Mouse (Mus musculus): ENCODE measurements around the gene Acot1. TPM values are rescaled to one million over a fixed set of nuclear protein-coding genes. Genes with fewer than 3 reads are reported as not detected.
A peak's percentile ranks its signal among the peaks of the same experiment; 100 is the strongest.
"Not testable (repeated sequence)": the region's sequence is repeated elsewhere in the genome, so short reads cannot be mapped to it uniquely, and the experiment has no call there.

The Acot1 gene
- polyA plus RNA-seq, 1 experiment, result 36.4 TPM

GRCm38 (mm10) chr12:84028328-84028727 lies 19.0 kb downstream of the Acot1 start:
- not testable (repeated sequence) for H3K4me1 ChIP-seq (ENCODE audit: control insufficient read depth, insufficient read depth, low read length)
- peak overlapping the region; percentile 77 for H3K27ac ChIP-seq (ENCODE audit: insufficient read depth, low read length)
- TF ChIP-seq EP300 (IDR thresholded peaks at IDR 0.05; ENCODE audit: insufficient read depth, low read depth, low read length), result peak; percentile 60; the same call in 1 of the 2 replicates

GRCm38 (mm10) chr12:84029043-84029442 lies 19.8 kb downstream of the Acot1 start:
- H3K27ac ChIP-seq (ENCODE audit: insufficient read depth, low read length), result peak overlapping the region; percentile 90
- 0 out of 2 replicates have a peak, but pooled peaks have one; percentile 10 for TF ChIP-seq EP300 (IDR thresholded peaks at IDR 0.05; ENCODE audit: insufficient read depth, low read depth, low read length)

More at GRCm38 (mm10) chr12:84028328-84028727, 19.0 kb downstream of the Acot1 start:
- not testable (repeated sequence) for H3K4me3 ChIP-seq (ENCODE audit: low read depth, low read length); H3K36me3 ChIP-seq (ENCODE audit: control insufficient read depth, insufficient read depth, low read length, poor library complexity, severe bottlenecking); H3K27me3 ChIP-seq (ENCODE audit: control insufficient read depth, insufficient read depth, low read length, poor library complexity, severe bottlenecking); H3K9ac ChIP-seq (ENCODE audit: low read depth, poor library complexity, severe bottlenecking)
- peaks cover 21% of the 10 kb centered on the region for H3K9me3 ChIP-seq (replicated peaks; ENCODE audit: control insufficient read depth, insufficient read depth, low read length, poor library complexity, severe bottlenecking)

GRCm38 (mm10) chr12:84030659-84031332 lies 21.5 kb downstream of the Acot1 start:
- Histone ChIP-seq H3K4me3 (ENCODE audit: low read depth, low read length) (no peak overlapping the region), H3K9ac (ENCODE audit: low read depth, poor library complexity, severe bottlenecking) (no peak overlapping the region), H3K27me3 (ENCODE audit: control insufficient read depth, insufficient read depth, low read length, poor library complexity, severe bottlenecking) (no peaks in the 10 kb centered on the region), H3K9me3 (replicated peaks; ENCODE audit: control insufficient read depth, insufficient read depth, low read length, poor library complexity, severe bottlenecking) (peaks cover 21% of the 10 kb centered on the region), H3K4me1 (ENCODE audit: control insufficient read depth, insufficient read depth, low read length) (no peaks in the 10 kb centered on the region), H3K27ac (ENCODE audit: insufficient read depth, low read length) (no peak overlapping the region), H3K36me3 (ENCODE audit: control insufficient read depth, insufficient read depth, low read length, poor library complexity, severe bottlenecking) (no peaks in the 10 kb centered on the region)
- TF ChIP-seq CTCF (IDR thresholded peaks at IDR 0.05; ENCODE audit: low read depth, low read length), result peak; percentile 70
- no peak for TF ChIP-seq POLR2A (IDR thresholded peaks at IDR 0.05; ENCODE audit: insufficient read depth, low read length)
- no peak for TF ChIP-seq EP300 (IDR thresholded peaks at IDR 0.05; ENCODE audit: insufficient read depth, low read depth, low read length)

More at GRCm38 (mm10) chr12:84029043-84029442, 19.8 kb downstream of the Acot1 start:
- not testable (repeated sequence) for H3K4me3 ChIP-seq (ENCODE audit: low read depth, low read length); H3K36me3 ChIP-seq (ENCODE audit: control insufficient read depth, insufficient read depth, low read length, poor library complexity, severe bottlenecking); H3K27me3 ChIP-seq (ENCODE audit: control insufficient read depth, insufficient read depth, low read length, poor library complexity, severe bottlenecking); H3K9ac ChIP-seq (ENCODE audit: low read depth, poor library complexity, severe bottlenecking); H3K4me1 ChIP-seq (ENCODE audit: control insufficient read depth, insufficient read depth, low read length)
- H3K9me3 ChIP-seq (replicated peaks; ENCODE audit: control insufficient read depth, insufficient read depth, low read length, poor library complexity, severe bottlenecking), result peaks cover 21% of the 10 kb centered on the region

GRCm38 (mm10) chr12:84032854-84033253 lies 23.6 kb downstream of the Acot1 start:
- no peaks in the 10 kb centered on the region for H3K36me3 ChIP-seq (ENCODE audit: control insufficient read depth, insufficient read depth, low read length, poor library complexity, severe bottlenecking)
- H3K4me3 ChIP-seq (ENCODE audit: low read depth, low read length), result no peak overlapping the region
- no peaks in the 10 kb centered on the region for H3K27me3 ChIP-seq (ENCODE audit: control insufficient read depth, insufficient read depth, low read length, poor library complexity, severe bottlenecking)
- no peak for TF ChIP-seq EP300 (IDR thresholded peaks at IDR 0.05; ENCODE audit: insufficient read depth, low read depth, low read length)
- TF ChIP-seq POLR2A (IDR thresholded peaks at IDR 0.05; ENCODE audit: insufficient read depth, low read length), result no peak
- no peak for TF ChIP-seq CTCF (IDR thresholded peaks at IDR 0.05; ENCODE audit: low read depth, low read length)
- no peak overlapping the region for H3K9ac ChIP-seq (ENCODE audit: low read depth, poor library complexity, severe bottlenecking)
- H3K9me3 ChIP-seq (replicated peaks; ENCODE audit: control insufficient read depth, insufficient read depth, low read length, poor library complexity, severe bottlenecking), result peaks cover 6% of the 10 kb centered on the region
- no peaks in the 10 kb centered on the region for H3K4me1 ChIP-seq (ENCODE audit: control insufficient read depth, insufficient read depth, low read length)
- no peak overlapping the region for H3K27ac ChIP-seq (ENCODE audit: insufficient read depth, low read length)

- H3K27ac ChIP-seq (ENCODE audit: insufficient read depth, low read length); H3K4me3 ChIP-seq (ENCODE audit: low read depth, low read length); H3K9ac ChIP-seq (ENCODE audit: low read depth, poor library complexity, severe bottlenecking); H3K36me3 ChIP-seq (ENCODE audit: control insufficient read depth, insufficient read depth, low read length, poor library complexity, severe bottlenecking); H3K27me3 ChIP-seq (ENCODE audit: control insufficient read depth, insufficient read depth, low read length, poor library complexity, severe bottlenecking); H3K9me3 ChIP-seq (replicated peaks; ENCODE audit: control insufficient read depth, insufficient read depth, low read length, poor library complexity, severe bottlenecking); H3K4me1 ChIP-seq (ENCODE audit: control insufficient read depth, insufficient read depth, low read length): not testable (repeated sequence)
Measured at GRCm38 (mm10) chr12:84033302-84033701, 24.0 kb downstream of the Acot1 start.

GRCm38 (mm10) chr12:84034108-84034507 lies 24.8 kb downstream of the Acot1 start:
- TF ChIP-seq EP300 (IDR thresholded peaks at IDR 0.05; ENCODE audit: insufficient read depth, low read depth, low read length) (no peak), CTCF (IDR thresholded peaks at IDR 0.05; ENCODE audit: low read depth, low read length) (no peak), POLR2A (IDR thresholded peaks at IDR 0.05; ENCODE audit: insufficient read depth, low read length) (no peak)
- H3K4me1 ChIP-seq (ENCODE audit: control insufficient read depth, insufficient read depth, low read length), result peaks cover 2% of the 10 kb centered on the region
- H3K36me3 ChIP-seq (ENCODE audit: control insufficient read depth, insufficient read depth, low read length, poor library complexity, severe bottlenecking), result no peaks in the 10 kb centered on the region
- no peak overlapping the region for H3K4me3 ChIP-seq (ENCODE audit: low read depth, low read length)
- H3K9me3 ChIP-seq (replicated peaks; ENCODE audit: control insufficient read depth, insufficient read depth, low read length, poor library complexity, severe bottlenecking), result peaks cover 3% of the 10 kb centered on the region
- no peak overlapping the region for H3K27ac ChIP-seq (ENCODE audit: insufficient read depth, low read length)
- H3K27me3 ChIP-seq (ENCODE audit: control insufficient read depth, insufficient read depth, low read length, poor library complexity, severe bottlenecking), result no peaks in the 10 kb centered on the region
- H3K9ac ChIP-seq (ENCODE audit: low read depth, poor library complexity, severe bottlenecking), result no peak overlapping the region

DNA sequence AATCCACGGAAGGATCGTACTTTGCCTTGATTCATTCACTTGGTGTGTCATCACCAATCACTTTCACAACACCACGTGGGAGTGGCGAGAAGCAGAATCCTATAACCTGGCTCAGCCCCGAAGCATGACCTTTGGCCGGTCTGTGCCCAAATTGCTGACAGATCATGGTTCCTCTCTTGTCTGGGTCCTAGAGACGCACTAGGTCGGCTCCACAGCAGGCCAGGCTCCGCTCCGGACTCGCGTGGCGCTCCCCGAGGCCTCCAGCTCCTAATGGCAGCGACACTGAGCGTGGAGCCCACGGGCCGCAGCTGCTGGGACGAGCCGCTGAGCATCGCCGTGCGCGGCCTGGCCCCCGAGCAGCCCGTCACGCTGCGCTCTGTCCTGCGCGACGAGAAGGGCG lies 29.0 kb downstream of the Acot1 start, which contains the start of gene Acot4:
Gene Acot4 (plus strand): TSS at position 139 of the 400 bp plus-strand sequence.
- H3K36me3 ChIP-seq (ENCODE audit: control insufficient read depth, insufficient read depth, low read length, poor library complexity, severe bottlenecking); H3K9me3 ChIP-seq (replicated peaks; ENCODE audit: control insufficient read depth, insufficient read depth, low read length, poor library complexity, severe bottlenecking); H3K4me1 ChIP-seq (ENCODE audit: control insufficient read depth, insufficient read depth, low read length); H3K27me3 ChIP-seq (ENCODE audit: control insufficient read depth, insufficient read depth, low read length, poor library complexity, severe bottlenecking); H3K27ac ChIP-seq (ENCODE audit: insufficient read depth, low read length): not testable (repeated sequence)
- Histone ChIP-seq H3K9ac (ENCODE audit: low read depth, poor library complexity, severe bottlenecking) (peak within 1 kb of the TSS; percentile 60), H3K4me3 (ENCODE audit: low read depth, low read length) (peak within 1 kb of the TSS; percentile 63)

DNA sequence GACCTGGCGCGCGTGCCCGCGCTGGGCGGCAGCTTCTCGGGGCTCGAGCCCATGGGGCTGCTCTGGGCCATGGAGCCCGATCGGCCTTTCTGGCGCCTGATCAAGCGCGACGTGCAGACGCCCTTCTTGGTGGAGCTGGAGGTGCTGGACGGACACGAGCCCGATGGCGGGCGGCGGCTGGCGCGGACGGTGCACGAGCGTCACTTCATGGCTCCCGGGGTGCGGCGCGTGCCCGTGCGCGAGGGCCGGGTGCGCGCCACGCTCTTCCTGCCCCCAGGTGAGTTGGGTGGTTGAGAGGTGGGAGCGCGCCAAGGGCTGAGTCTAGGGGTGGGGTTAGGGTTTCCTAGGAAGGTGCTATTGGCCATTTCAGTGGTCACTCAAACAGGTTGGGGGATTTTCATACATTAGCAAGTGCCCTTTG lies 29.4 kb downstream of the Acot1 start, which contains the start of gene Gm49366:
Gene Gm49366 (plus strand): TSS at position 245 of the 421 bp plus-strand sequence.
- not testable (repeated sequence) for H3K27me3 ChIP-seq (ENCODE audit: control insufficient read depth, insufficient read depth, low read length, poor library complexity, severe bottlenecking); H3K36me3 ChIP-seq (ENCODE audit: control insufficient read depth, insufficient read depth, low read length, poor library complexity, severe bottlenecking); H3K4me1 ChIP-seq (ENCODE audit: control insufficient read depth, insufficient read depth, low read length); H3K27ac ChIP-seq (ENCODE audit: insufficient read depth, low read length); H3K9me3 ChIP-seq (replicated peaks; ENCODE audit: control insufficient read depth, insufficient read depth, low read length, poor library complexity, severe bottlenecking)
- Histone ChIP-seq H3K9ac (ENCODE audit: low read depth, poor library complexity, severe bottlenecking) (peak within 1 kb of the TSS; percentile 60), H3K4me3 (ENCODE audit: low read depth, low read length) (peak within 1 kb of the TSS; percentile 63)
